18 mouse cellular contexts compared by ENCODE assay signal in the genomic region with DNA sequence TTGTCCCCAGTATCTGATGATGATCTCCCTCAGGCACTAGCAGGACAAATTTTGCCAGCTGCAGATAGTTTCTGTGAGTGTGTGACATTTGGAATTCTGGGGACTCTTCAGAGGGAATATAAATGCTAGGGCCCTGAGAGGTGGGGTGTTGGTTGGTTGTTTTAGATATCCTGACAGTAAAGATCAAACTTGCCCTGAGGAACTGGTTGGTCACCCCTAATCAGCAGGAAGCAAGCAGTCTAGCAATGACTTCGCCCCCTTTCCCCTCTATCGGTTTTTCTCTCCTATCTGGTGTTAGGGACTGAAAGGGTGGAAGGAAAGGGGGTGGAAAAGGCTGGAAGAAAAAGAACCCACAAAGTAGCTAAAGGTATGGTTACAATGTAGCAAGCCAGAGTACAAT. TPM values are rescaled to one million over a fixed set of nuclear protein-coding genes. Genes with fewer than 3 reads are reported as not detected.
DNase-seq lines count a peak whose midpoint lies in the region; ATAC-seq and TF ChIP-seq lines count a peak whose summit lies in the region.
"Had no signal": no experiment of that assay in that cellular context is flagged by ENCODE, and none has a peak within 500 bp of the region (broad histone marks: within the 10 kb centered on the region; RNA-seq: fewer than 3 reads in every experiment).

No protein-coding gene starts in this region.

- no peak for TF ChIP-seq CTCF in midbrain, postnatal 0 days (IDR thresholded peaks at IDR 0.05)
- TF ChIP-seq CTCF in small intestine, adult 2 months (IDR thresholded peaks at IDR 0.05; ENCODE audit: extremely low read depth, insufficient read length, insufficient replicate concordance, low read depth, low read length) = no peak

- peaks cover 32% of the 10 kb centered on the region for H3K36me3 ChIP-seq in erythroblast, embryonic 14.5 days (ENCODE audit: control insufficient read depth)
- peaks cover 20% of the 10 kb centered on the region for H3K36me3 ChIP-seq in midbrain, postnatal 0 days (ENCODE audit: insufficient read depth, low read length)
- H3K36me3 ChIP-seq in midbrain, embryonic 15.5 days (replicated peaks) = 0 out of 2 replicates have a peak, but pooled peaks cover 3% of the 10 kb centered on the region
- peaks cover 31% of the 10 kb centered on the region for H3K36me3 ChIP-seq in liver, embryonic 12.5 days
- H3K36me3 ChIP-seq in small intestine, adult 2 months (ENCODE audit: control insufficient read depth, insufficient read depth, low read length) = peaks cover 17% of the 10 kb centered on the region

- H3K4me3 ChIP-seq in erythroblast, embryonic 14.5 days (replicated peaks) = peak overlapping the region; percentile 92
- H3K4me3 ChIP-seq in midbrain, postnatal 0 days (ENCODE audit: low read depth, low read length) = 0 out of 2 replicates have a peak overlapping the region, but pooled peaks have one; percentile 83
- H3K4me3 ChIP-seq in midbrain, embryonic 15.5 days = no peak overlapping the region
- H3K4me3 ChIP-seq in liver, embryonic 12.5 days = peak overlapping the region; percentile 89
- H3K4me3 ChIP-seq in small intestine, adult 2 months (ENCODE audit: low read depth, low read length) = no peak overlapping the region
- H3K4me3 ChIP-seq: left cerebral cortex, adult 2 months had no signal

- 85% methylated on average over 2 of the region's 2 CpGs for WGBS in midbrain, postnatal 0 days
- 80% methylated on average over 2 of the region's 2 CpGs for WGBS in midbrain, embryonic 15.5 days
- WGBS in liver, embryonic 12.5 days (ENCODE audit: insufficient replicate concordance) = 23% methylated on average over 2 of the region's 2 CpGs
- WGBS in small intestine, adult 2 months = 23% methylated on average over 2 of the region's 2 CpGs

- H3K4me1 ChIP-seq in erythroblast, embryonic 14.5 days (ENCODE audit: control insufficient read depth) = peaks cover 53% of the 10 kb centered on the region
- peaks cover 8% of the 10 kb centered on the region; the same call in 1 of the 2 replicates for H3K4me1 ChIP-seq in midbrain, postnatal 0 days (ENCODE audit: insufficient read depth, low read length)
- H3K4me1 ChIP-seq in midbrain, embryonic 15.5 days = peaks cover 16% of the 10 kb centered on the region
- peaks cover 62% of the 10 kb centered on the region for H3K4me1 ChIP-seq in liver, embryonic 12.5 days
- peaks cover 24% of the 10 kb centered on the region for H3K4me1 ChIP-seq in small intestine, adult 2 months (ENCODE audit: control insufficient read depth, insufficient read depth, insufficient read length, low read length)

- H3K27ac ChIP-seq in midbrain, postnatal 0 days (ENCODE audit: low read depth, low read length) = no peak overlapping the region
- H3K27ac ChIP-seq in midbrain, embryonic 15.5 days = no peak overlapping the region
- H3K27ac ChIP-seq in liver, embryonic 12.5 days = peak overlapping the region; percentile 67; the same call in 1 of the 2 replicates
- peak overlapping the region; percentile 99; the same call in 1 of the 2 replicates for H3K27ac ChIP-seq in small intestine, adult 2 months (ENCODE audit: insufficient read depth, low read depth, low read length)
- H3K27ac ChIP-seq: embryonic facial prominence, embryonic 15.5 days; left cerebral cortex, adult 2 months had no signal

- no peak overlapping the region for H3K4me2 ChIP-seq in midbrain, postnatal 0 days (ENCODE audit: low read depth, low read length, poor library complexity, severe bottlenecking)
- no peak overlapping the region for H3K4me2 ChIP-seq in midbrain, embryonic 15.5 days
- peak overlapping the region; percentile 95 for H3K4me2 ChIP-seq in liver, embryonic 12.5 days

- intact Hi-C loops in gastrocnemius, postnatal 14 days (cut with DNase I; ENCODE audit: low total_unique reads) = no loop called here

- no peaks in the 10 kb centered on the region for H3K9me3 ChIP-seq in erythroblast, embryonic 14.5 days (ENCODE audit: control insufficient read depth, low read length)
- no peaks in the 10 kb centered on the region for H3K9me3 ChIP-seq in midbrain, postnatal 0 days (ENCODE audit: low read length)
- no peaks in the 10 kb centered on the region for H3K9me3 ChIP-seq in midbrain, embryonic 15.5 days
- no peaks in the 10 kb centered on the region for H3K9me3 ChIP-seq in liver, embryonic 12.5 days (replicated peaks)
- H3K9me3 ChIP-seq: embryonic facial prominence, embryonic 15.5 days; heart, embryonic 12.5 days had no signal

- ATAC-seq in erythroblast, adult 5-6 weeks (replicated peaks; ENCODE audit: low FRiP score, poor library complexity, severe bottlenecking) = no peak
- ATAC-seq in midbrain, postnatal 0 days (ENCODE audit: low FRiP score) = no peak
- no peak for ATAC-seq in midbrain, embryonic 15.5 days (replicated peaks)
- no peak for ATAC-seq in liver, embryonic 12.5 days

- no peak for DNase-seq in midbrain, postnatal 0 days (ENCODE audit: low spot score)
- DNase-seq in adrenal gland, postnatal 25 days = no peak
- DNase-seq in gastrocnemius, postnatal 14 days = no peak
- DNase-seq: cerebellum, adult 18-20 months; gastrocnemius, postnatal 10 days; heart, postnatal 4 days; lung, postnatal 10 days; retina, postnatal 1 day; spleen, adult 18-20 months; thymus, postnatal 25 days had no signal

- no peak overlapping the region for H3K9ac ChIP-seq in midbrain, postnatal 0 days (replicated peaks; ENCODE audit: low read length, poor library complexity, severe bottlenecking)
- no peak overlapping the region for H3K9ac ChIP-seq in midbrain, embryonic 15.5 days
- H3K9ac ChIP-seq in liver, embryonic 12.5 days = peak overlapping the region; percentile 32; the same call in 1 of the 2 replicates
- H3K9ac ChIP-seq: embryonic facial prominence, embryonic 15.5 days had no signal

- H3K27me3 ChIP-seq in erythroblast, embryonic 14.5 days (ENCODE audit: control insufficient read depth) = no peaks in the 10 kb centered on the region
- H3K27me3 ChIP-seq in midbrain, postnatal 0 days (ENCODE audit: insufficient read depth, low read length) = no peaks in the 10 kb centered on the region
- H3K27me3 ChIP-seq in midbrain, embryonic 15.5 days (replicated peaks) = no peaks in the 10 kb centered on the region
- H3K27me3 ChIP-seq in liver, embryonic 12.5 days (replicated peaks) = no peaks in the 10 kb centered on the region
- H3K27me3 ChIP-seq in small intestine, adult 2 months (ENCODE audit: control insufficient read depth, insufficient read depth, low read length) = no peaks in the 10 kb centered on the region
- H3K27me3 ChIP-seq: embryonic facial prominence, embryonic 15.5 days had no signal

- no peak for TF ChIP-seq POLR2A in small intestine, adult 2 months (IDR thresholded peaks at IDR 0.05; ENCODE audit: low read depth, low read length)

RNA-seq across cellular contexts. Expression of a gene that starts 2.0 kb away (rescaled TPM):
- 1.4 and 1.8 TPM in 2 replicates for polyA plus RNA-seq in erythroblast, embryonic 14.5 days (2012)
- 5.4 and 9.2 TPM in 2 replicates for total RNA-seq in erythroblast, adult 5-6 weeks (2015; ENCODE audit: low replicate concordance)
- total RNA-seq in erythroblast, adult 5-6 weeks (2017; ENCODE audit: low replicate concordance) = 6.1 and 8.5 TPM in 2 replicates
- 44.2 and 56.3 TPM in 2 replicates for total RNA-seq in midbrain, postnatal 0 days (2014; rRNA removed)
- polyA plus RNA-seq in midbrain, postnatal 0 days (2015; fragmentation: Nextera tagmentation; extraction: Ambion mirVana) = 35.8 and 38.7 TPM in 2 replicates
- 43.3 and 46.7 TPM in 2 replicates for polyA plus RNA-seq in midbrain, embryonic 15.5 days (2015; fragmentation: Nextera tagmentation; extraction: Ambion mirVana)
- 48.0 and 52.5 TPM in 2 replicates for polyA plus RNA-seq in liver, embryonic 12.5 days (2016; fragmentation: Nextera tagmentation; extraction: Ambion mirVana)
- polyA plus RNA-seq in small intestine, adult 2 months (2012; rRNA removed) = 25.1 and 53.1 TPM in 2 replicates
- total RNA-seq in adrenal gland, postnatal 25 days (2021) = 60.0 and 64.7 TPM in 2 replicates
- total RNA-seq in gastrocnemius, postnatal 14 days (2021) = 10 to 100 TPM; 40.3 to 42.2 TPM

RNA-seq across cellular contexts. Expression of a gene that starts 5.4 kb away (rescaled TPM):
- 0.03 and 0.04 TPM in 2 replicates for polyA plus RNA-seq in erythroblast, embryonic 14.5 days (2012)
- not detected in 2 replicates for total RNA-seq in erythroblast, adult 5-6 weeks (2015; ENCODE audit: low replicate concordance)
- total RNA-seq in erythroblast, adult 5-6 weeks (2017; ENCODE audit: low replicate concordance) = not detected in 2 replicates
- 1.3 and 2.1 TPM in 2 replicates for total RNA-seq in midbrain, postnatal 0 days (2014; rRNA removed)
- polyA plus RNA-seq in midbrain, postnatal 0 days (2015; fragmentation: Nextera tagmentation; extraction: Ambion mirVana) = 0.43 and 0.89 TPM in 2 replicates
- polyA plus RNA-seq in midbrain, embryonic 15.5 days (2015; fragmentation: Nextera tagmentation; extraction: Ambion mirVana) = 0.59 TPM in 2 replicates
- 4.9 and 5.3 TPM in 2 replicates for polyA plus RNA-seq in liver, embryonic 12.5 days (2016; fragmentation: Nextera tagmentation; extraction: Ambion mirVana)
- polyA plus RNA-seq in small intestine, adult 2 months (2012; rRNA removed) = 7.4 and 25.5 TPM in 2 replicates
- total RNA-seq in adrenal gland, postnatal 25 days (2021) = 0.15 and 1.9 TPM in 2 replicates
- under 1 TPM; 0.07 to 0.21 TPM for total RNA-seq in gastrocnemius, postnatal 14 days (2021)
- total RNA-seq: heart, postnatal 4 days had no signal

Comparison
In these comparisons a context has a peak if more than half of its experiments do, and no peak if none do; other contexts are left out.
1. H3K4me3 ChIP-seq: peak in erythroblast, embryonic 14.5 days (single experiment), midbrain, postnatal 0 days (single experiment) and liver, embryonic 12.5 days (single experiment); none in midbrain, embryonic 15.5 days (single experiment) and small intestine, adult 2 months (single experiment).
2. H3K27ac ChIP-seq: peak in liver, embryonic 12.5 days (single experiment) and small intestine, adult 2 months (single experiment); none in midbrain, postnatal 0 days (single experiment) and midbrain, embryonic 15.5 days (single experiment).